Mouse (Mus musculus) midbrain, embryonic 13.5 days (tissue): ENCODE data around the gene Gm28729. TPM values are rescaled to one million over a fixed set of nuclear protein-coding genes. Genes with fewer than 3 reads are reported as not detected.
"Not testable (repeated sequence)": the region's sequence is repeated elsewhere in the genome, so short reads cannot be mapped to it uniquely, and the experiment has no call there.

ENCODE experiments used
- ATAC-seq: fragments of 200-750 bp; cut with Nextera tagmentation; 2 replicates; pipeline ENCODE4 v1.8.0; 2017; ENCODE audit warnings: mild to moderate bottlenecking, moderate TSS enrichment, moderate library complexity
- H3K27ac ChIP-seq: fragments of 300-500 bp; sonication (generic); 2 replicates; pipeline ENCODE4 v1.5.1; 2015; ENCODE audit warnings: inconsistent platforms, mild to moderate bottlenecking, moderate library complexity
- H3K27me3 ChIP-seq: fragments of 300-500 bp; sonication (generic); 2 replicates; pipeline ENCODE4 v1.6.1; 2015; ENCODE audit warnings: mild to moderate bottlenecking, inconsistent platforms
- H3K36me3 ChIP-seq: fragments of 300-500 bp; sonication (generic); 2 replicates; pipeline ENCODE4 v1.6.1; 2015; ENCODE audit warnings: mild to moderate bottlenecking, inconsistent platforms
- H3K4me1 ChIP-seq: fragments of 300-500 bp; sonication (generic); replicated peaks from 2 replicates; pipeline ENCODE4 v1.6.1; 2015; ENCODE audit warnings: inconsistent platforms
- H3K4me2 ChIP-seq: fragments of 300-500 bp; sonication (generic); replicated peaks from 2 replicates; pipeline ENCODE4 v1.6.1; 2015; ENCODE audit warnings: moderate library complexity, mild to moderate bottlenecking, inconsistent platforms
- H3K4me3 ChIP-seq: fragments of 300-500 bp; sonication (generic); replicated peaks from 2 replicates; pipeline ENCODE4 v1.5.1; 2015; ENCODE audit warnings: mild to moderate bottlenecking, inconsistent platforms
- H3K9ac ChIP-seq: fragments of 300-500 bp; sonication (generic); replicated peaks from 2 replicates; pipeline ENCODE4 v1.6.1; 2015; ENCODE audit warnings: mild to moderate bottlenecking, inconsistent platforms
- H3K9me3 ChIP-seq: fragments of 300-500 bp; sonication (generic); 2 replicates; pipeline ENCODE4 v1.6.1; 2016; ENCODE audit warnings: mild to moderate bottlenecking, inconsistent platforms
- WGBS: fragments of 180-500 bp; shearing (Covaris S2); methylation state at CpG from one replicate; pipeline ENCODE4 v1.1.7; 2015; 5-methylcytosine and 5-hydroxymethylcytosine counted together
- polyA plus RNA-seq: library from polyadenylated mRNA; unstranded; fragments of >200 nt; fragmentation: Nextera tagmentation; extraction: Ambion mirVana; gene quantifications from 2 replicates; pipeline ENCODE4 v1.2.1, GENCODE M21; 2015

The Gm28729 gene
- polyA plus RNA-seq, 1 experiment from 2014 or later, result not detected

DNA sequence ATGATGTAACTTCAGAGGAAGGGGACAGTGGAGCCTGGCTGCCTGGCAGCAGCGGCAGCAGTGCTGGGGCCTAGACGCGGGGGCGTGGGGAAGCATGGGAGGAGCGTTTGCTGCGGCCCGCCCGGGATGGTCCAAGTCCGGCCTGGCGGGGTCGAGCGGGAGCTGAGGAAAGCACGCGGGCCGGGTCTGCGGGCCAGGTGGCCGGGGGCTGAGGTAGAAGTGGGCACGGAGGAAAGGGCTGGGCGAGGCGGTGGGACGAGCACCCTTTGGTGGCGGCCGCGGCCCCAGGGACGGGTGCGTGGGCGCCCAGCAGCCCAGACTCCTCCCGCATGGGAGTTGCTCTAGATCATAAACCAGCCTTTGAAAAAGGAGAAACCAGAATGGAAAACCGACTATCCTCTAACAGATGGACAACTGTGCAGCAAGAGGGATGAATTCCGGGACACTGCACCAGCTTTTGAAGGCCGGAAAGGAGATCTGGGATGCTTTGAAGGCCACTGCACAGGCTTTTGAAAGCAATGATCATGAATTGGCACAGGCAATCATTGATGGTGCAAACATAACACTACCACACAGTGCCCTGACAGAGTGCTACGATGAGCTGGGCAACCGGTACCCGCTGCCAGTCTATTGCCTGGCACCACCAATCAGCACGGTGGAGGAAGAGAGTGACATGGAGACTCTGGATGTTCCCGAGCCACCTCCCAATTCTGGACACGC lies 12.0 kb upstream of the Gm28729 start:
- no peaks in the 10 kb centered on the region for H3K27me3 ChIP-seq
- H3K36me3 ChIP-seq, result peaks cover 8% of the 10 kb centered on the region; the same call in 1 of the 2 replicates
- no peak overlapping the region for H3K27ac ChIP-seq
- peak overlapping the region; percentile 55 for H3K4me2 ChIP-seq
- peak overlapping the region; percentile 57 for H3K9ac ChIP-seq
- peak overlapping the region; percentile 29 for H3K4me3 ChIP-seq
- H3K4me1 ChIP-seq, result peaks cover 11% of the 10 kb centered on the region
- 34% methylated on average over 37 of the region's 37 CpGs for WGBS
- no peaks in the 10 kb centered on the region for H3K9me3 ChIP-seq
- ATAC-seq, result peak; percentile 80

DNA sequence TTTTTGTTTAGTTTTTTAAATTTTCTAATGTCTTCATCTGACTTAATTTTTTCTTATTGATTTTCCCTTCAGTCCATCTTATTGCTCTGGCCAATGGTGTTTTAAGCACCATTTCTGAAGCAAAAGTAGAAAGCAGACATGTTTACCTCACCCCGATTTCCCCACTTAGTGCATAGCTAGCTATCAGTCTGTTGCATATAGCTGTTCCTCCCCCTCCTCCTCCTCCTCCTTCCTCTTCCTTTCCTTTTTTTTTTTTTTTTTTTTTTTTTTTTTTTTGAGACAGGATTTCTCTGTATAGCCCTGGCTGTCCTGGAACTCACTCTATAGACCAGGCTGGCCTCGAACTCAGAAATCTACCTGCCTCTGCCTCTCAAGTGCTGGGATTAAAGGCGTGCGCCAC lies 11.0 kb upstream of the Gm28729 start:
- H3K4me1 ChIP-seq, result peaks cover 11% of the 10 kb centered on the region
- H3K4me2 ChIP-seq, H3K36me3 ChIP-seq, H3K27ac ChIP-seq, H3K4me3 ChIP-seq, ATAC-seq, H3K9ac ChIP-seq, H3K9me3 ChIP-seq, H3K27me3 ChIP-seq: not testable (repeated sequence)
- 94% methylated on average over 4 of the region's 4 CpGs for WGBS

DNA sequence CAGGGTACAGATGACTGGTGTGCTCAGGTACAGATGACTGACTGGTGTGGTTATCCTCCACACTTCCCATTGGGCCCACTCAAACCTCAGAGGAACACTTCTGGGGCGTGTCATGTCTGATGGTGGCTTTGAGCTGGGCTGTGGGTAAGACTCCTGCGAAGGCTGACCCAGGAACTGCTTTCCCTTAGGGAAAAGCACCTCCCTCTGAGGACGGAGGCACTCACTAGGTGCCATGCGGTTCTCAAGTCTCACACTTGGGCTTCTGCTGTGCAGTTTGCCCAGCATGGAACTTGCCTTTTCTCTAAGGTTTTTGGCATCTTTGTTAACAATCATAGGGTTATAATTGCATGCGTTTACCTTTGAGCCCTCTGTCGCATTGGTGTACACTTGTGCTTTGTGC lies 10.4 kb upstream of the Gm28729 start:
- Histone ChIP-seq H3K27me3 (no peaks in the 10 kb centered on the region), H3K4me2 (no peak overlapping the region), H3K4me1 (peaks cover 11% of the 10 kb centered on the region), H3K9me3 (no peaks in the 10 kb centered on the region), H3K36me3 (no peaks in the 10 kb centered on the region), H3K27ac (no peak overlapping the region), H3K4me3 (no peak overlapping the region), H3K9ac (no peak overlapping the region)
- ATAC-seq, result no peak
- 89% methylated on average over 6 of the region's 6 CpGs for WGBS

DNA sequence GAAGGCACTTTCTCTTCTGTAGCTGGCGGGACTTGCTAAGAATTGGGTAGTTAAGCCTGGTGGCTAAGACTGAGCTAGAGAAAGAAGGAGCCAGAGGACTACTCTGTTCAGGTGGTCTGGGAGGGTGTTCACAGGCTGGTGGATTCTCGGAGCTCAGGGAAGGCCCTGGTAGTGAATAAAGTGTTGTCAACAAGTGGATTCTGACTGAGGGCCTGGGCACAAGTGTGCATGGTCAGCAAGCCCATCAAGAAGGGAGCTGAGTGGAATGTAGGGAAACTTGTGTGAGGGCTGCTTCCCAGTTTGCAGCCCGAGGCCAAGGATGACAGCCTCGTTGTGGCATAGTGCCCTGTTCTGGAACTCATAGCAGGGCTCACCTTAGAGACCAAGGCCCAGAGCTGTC lies 9.2 kb upstream of the Gm28729 start:
- H3K9me3 ChIP-seq, result no peaks in the 10 kb centered on the region
- H3K4me2 ChIP-seq, result no peak overlapping the region
- H3K27ac ChIP-seq, result no peak overlapping the region
- no peaks in the 10 kb centered on the region for H3K27me3 ChIP-seq
- H3K9ac ChIP-seq, result no peak overlapping the region
- peaks cover 11% of the 10 kb centered on the region for H3K4me1 ChIP-seq
- WGBS, result 94% methylated on average over 4 of the region's 4 CpGs
- H3K4me3 ChIP-seq, result no peak overlapping the region
- H3K36me3 ChIP-seq, result no peaks in the 10 kb centered on the region
- no peak for ATAC-seq

DNA sequence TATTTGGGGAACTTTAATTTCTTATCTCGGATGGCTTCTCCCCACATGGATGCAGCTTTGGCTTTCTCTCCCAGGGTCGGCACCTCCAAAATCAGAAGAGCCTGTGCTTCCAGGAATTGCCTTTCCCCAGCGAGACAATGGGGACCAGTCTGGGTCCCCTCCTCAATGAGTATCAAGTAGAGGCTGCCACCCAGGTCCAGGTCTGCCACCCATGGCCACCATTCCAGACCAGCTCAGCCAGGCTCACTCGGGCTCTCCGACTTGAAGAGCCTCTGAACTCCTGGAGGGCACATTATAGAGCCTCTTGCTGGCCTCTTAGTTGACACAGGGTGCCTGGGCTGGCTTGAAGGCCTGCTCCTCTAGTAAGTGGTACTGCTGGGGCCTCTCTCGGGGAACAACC lies 8.4 kb upstream of the Gm28729 start:
- no peak overlapping the region for H3K9ac ChIP-seq
- H3K27ac ChIP-seq, result no peak overlapping the region
- H3K4me1 ChIP-seq, result peaks cover 11% of the 10 kb centered on the region
- no peaks in the 10 kb centered on the region for H3K27me3 ChIP-seq
- 84% methylated on average over 6 of the region's 6 CpGs for WGBS
- no peak overlapping the region for H3K4me2 ChIP-seq
- ATAC-seq, result no peak
- no peak overlapping the region for H3K4me3 ChIP-seq
- H3K36me3 ChIP-seq, result no peaks in the 10 kb centered on the region
- H3K9me3 ChIP-seq, result no peaks in the 10 kb centered on the region

DNA sequence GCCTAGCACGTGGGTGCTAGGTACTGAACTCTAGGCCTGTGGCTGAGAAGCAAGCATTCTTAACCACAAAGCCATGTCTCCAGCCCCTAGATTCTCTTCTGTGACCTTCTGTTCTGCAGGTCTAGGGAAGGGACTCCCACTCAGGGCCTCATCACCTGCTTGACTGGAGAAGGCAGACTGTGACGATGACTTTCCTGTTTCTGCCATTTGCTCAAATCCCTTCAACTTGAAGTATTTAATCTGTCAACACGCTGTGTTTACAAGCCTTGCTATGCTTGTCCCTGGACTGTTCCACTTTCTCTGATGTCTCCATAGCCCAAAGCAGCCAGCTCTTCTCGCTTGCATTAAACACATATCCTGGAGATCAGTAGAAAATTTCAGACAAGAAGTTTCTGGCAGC lies 7.5 kb upstream of the Gm28729 start:
- H3K9me3 ChIP-seq, result no peaks in the 10 kb centered on the region
- no peaks in the 10 kb centered on the region for H3K27me3 ChIP-seq
- H3K4me2 ChIP-seq, result no peak overlapping the region
- H3K4me1 ChIP-seq, result peaks cover 10% of the 10 kb centered on the region
- H3K4me3 ChIP-seq, result no peak overlapping the region
- no peak overlapping the region for H3K27ac ChIP-seq
- no peak overlapping the region for H3K9ac ChIP-seq
- no peak for ATAC-seq
- no peaks in the 10 kb centered on the region for H3K36me3 ChIP-seq
- WGBS, result 80% methylated on average over 4 of the region's 4 CpGs

DNA sequence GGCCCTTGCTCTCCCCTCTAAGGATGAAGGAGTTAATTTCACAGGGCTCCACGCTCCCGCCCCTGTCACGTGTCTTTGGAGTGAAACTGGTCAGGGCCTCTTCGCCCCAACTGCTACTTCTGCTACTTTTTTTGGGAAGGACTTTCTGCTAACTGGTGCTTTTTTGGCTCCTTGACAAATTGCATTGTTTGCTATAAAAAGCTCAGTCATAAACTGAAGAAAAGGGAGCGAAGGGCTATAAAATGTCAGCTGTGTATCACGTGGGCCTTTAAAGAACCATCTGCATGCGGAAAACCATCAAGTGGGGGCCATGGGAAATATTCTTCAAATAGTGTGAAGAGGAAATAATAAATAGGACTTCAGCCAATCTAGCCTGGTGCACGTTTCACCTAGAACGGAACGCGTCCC lies 5.6 kb upstream of the Gm28729 start:
- Histone ChIP-seq H3K4me2 (no peak overlapping the region), H3K4me1 (no peaks in the 10 kb centered on the region; the same call in 1 of the 2 replicates), H3K9me3 (no peaks in the 10 kb centered on the region), H3K36me3 (no peaks in the 10 kb centered on the region), H3K4me3 (no peak overlapping the region), H3K9ac (no peak overlapping the region), H3K27me3 (no peaks in the 10 kb centered on the region), H3K27ac (no peak overlapping the region)
- no peak for ATAC-seq
- 64% methylated on average over 11 of the region's 11 CpGs for WGBS

DNA sequence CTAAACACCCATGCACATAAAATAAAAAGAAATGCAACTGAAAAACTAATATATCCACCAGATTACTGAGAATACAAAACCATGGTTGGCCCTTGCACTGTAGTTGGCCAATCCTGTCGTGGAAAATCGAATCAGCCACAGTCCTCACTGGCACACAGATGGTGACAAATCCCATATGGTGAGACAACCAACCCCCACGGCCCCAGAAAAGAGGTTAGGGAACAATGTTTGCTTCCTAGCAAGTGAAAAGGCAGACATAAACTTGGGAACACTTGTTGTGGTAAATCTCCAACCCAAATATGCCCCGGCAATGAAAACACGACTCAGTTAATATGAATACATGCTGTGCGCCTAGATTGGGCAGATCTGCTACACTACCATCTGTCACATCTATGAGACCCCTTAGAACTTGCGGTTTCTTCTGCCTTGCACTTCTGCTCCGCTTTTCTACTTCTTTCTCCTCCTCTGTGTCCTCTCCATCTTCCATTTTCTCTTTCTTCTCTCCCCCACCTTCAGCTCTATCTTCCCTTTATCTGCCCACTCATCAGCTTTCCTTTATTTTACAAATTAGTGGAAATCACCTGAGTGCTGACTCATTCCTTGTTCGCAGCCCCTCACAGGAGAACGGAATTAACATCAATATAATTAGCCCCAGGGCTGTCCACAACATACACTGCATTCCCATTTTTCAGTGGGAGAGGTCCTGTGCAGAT lies 5.1 kb upstream of the Gm28729 start:
- H3K27ac ChIP-seq, result no peak overlapping the region
- H3K9ac ChIP-seq, result no peak overlapping the region
- no peak overlapping the region for H3K4me2 ChIP-seq
- peaks cover 3% of the 10 kb centered on the region; the same call in 1 of the 2 replicates for H3K4me1 ChIP-seq
- H3K36me3 ChIP-seq, result no peaks in the 10 kb centered on the region
- no peak for ATAC-seq
- H3K4me3 ChIP-seq, result no peak overlapping the region
- no peaks in the 10 kb centered on the region for H3K27me3 ChIP-seq
- WGBS, result 65% methylated on average over 10 of the region's 10 CpGs
- no peaks in the 10 kb centered on the region for H3K9me3 ChIP-seq

DNA sequence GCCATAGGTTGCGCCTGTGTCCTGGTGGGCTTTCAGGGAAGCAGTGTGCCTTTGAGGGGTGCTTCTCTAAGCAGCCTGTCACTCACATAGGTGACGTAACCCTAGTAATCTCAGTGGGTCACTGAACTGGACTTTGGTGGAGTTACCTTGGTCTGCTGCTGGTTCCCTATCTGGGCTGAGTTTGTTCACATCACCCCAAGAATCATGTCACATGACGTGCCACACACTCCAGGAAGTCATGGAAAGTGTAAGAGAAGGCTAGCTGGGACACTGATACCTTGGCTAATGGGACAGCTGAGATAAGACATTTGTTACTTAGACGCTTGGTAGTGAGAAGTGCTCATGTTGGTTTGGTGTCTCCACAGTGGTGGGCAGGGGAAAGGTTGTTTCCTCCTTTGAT lies 947 bp upstream of the Gm28729 start:
- Histone ChIP-seq H3K9ac (no peak overlapping the region), H3K27me3 (no peaks in the 10 kb centered on the region), H3K9me3 (no peaks in the 10 kb centered on the region), H3K36me3 (no peaks in the 10 kb centered on the region), H3K4me3 (no peak overlapping the region), H3K27ac (no peak overlapping the region), H3K4me2 (no peak overlapping the region), H3K4me1 (peaks cover 6% of the 10 kb centered on the region; the same call in 1 of the 2 replicates)
- ATAC-seq, result no peak
- WGBS, result 81% methylated on average over 4 of the region's 4 CpGs

DNA sequence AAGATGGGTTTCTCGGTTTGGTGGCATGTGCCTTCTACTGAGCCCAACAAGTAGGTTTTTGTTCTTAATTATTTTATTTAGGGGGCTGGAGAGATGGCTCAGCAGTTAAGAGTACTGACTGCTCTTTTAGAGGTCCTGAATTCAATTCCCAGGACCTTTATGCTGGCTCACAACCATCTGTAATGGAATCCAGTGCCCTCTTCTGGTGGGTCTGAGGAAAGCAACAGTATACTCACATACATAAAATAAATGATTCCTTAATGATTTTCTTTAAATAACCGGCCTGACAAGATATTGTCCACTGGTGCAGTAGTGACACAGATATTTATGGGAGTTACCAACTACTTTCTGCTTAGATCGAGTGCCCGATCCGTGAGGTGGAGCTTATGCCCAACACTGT lies 1.9 kb downstream of the Gm28729 start:
- no peaks in the 10 kb centered on the region for H3K9me3 ChIP-seq
- H3K4me2 ChIP-seq, result no peak overlapping the region
- no peaks in the 10 kb centered on the region for H3K27me3 ChIP-seq
- no peak overlapping the region for H3K9ac ChIP-seq
- no peak overlapping the region for H3K27ac ChIP-seq
- peaks cover 6% of the 10 kb centered on the region; the same call in 1 of the 2 replicates for H3K4me1 ChIP-seq
- ATAC-seq, result no peak
- no peak overlapping the region for H3K4me3 ChIP-seq
- no peaks in the 10 kb centered on the region for H3K36me3 ChIP-seq
- 89% methylated on average over 5 of the region's 5 CpGs for WGBS

DNA sequence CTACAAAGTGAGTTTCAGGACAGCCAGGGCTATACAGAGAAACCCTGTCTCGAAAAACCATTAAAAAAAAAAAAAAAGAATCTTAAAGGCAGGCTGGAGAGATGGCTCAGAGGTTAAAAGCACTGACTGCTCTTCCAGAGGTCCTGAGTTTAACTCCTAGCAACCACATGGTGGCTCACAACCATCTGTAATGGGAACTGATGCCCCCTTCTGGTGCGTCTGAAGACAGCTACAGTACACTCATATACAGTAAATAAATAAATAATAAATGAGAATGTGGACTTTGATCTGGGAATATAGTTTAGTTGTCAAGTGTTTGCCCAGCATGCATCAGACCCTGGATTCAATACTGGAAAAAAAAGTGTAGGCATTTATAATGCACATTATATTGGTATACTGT lies 3.5 kb downstream of the Gm28729 start:
- H3K9ac ChIP-seq, H3K9me3 ChIP-seq, H3K27ac ChIP-seq, H3K4me1 ChIP-seq, H3K36me3 ChIP-seq, H3K4me3 ChIP-seq, H3K27me3 ChIP-seq, ATAC-seq, H3K4me2 ChIP-seq: not testable (repeated sequence)
- WGBS, result 86% methylated on average over 2 of the region's 2 CpGs

DNA sequence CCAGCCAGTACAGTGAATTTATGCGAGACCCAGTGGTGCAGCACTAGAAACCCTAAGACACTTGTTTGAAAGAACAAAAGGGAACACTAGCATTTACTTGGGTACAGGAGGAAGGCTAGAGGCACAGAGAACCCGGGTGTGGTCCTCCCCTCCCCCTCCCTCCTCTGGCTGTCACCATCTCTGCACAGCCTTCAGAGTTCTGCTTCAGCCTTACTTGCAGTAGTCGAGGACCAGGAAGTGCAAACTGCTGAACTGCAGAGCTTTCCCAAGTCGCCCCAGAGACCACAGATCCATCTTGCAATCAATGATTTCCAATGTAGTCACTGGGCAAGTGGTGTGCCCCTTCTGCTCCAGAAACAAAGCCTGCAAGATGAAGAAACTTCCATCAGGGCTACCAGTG lies 7.6 kb downstream of the Gm28729 start:
- Histone ChIP-seq H3K9me3 (no peaks in the 10 kb centered on the region), H3K9ac (no peak overlapping the region), H3K4me2 (no peak overlapping the region), H3K27me3 (no peaks in the 10 kb centered on the region), H3K4me3 (no peak overlapping the region), H3K4me1 (no peaks in the 10 kb centered on the region), H3K36me3 (no peaks in the 10 kb centered on the region), H3K27ac (no peak overlapping the region)
- ATAC-seq, result no peak
- 46% methylated on average over 4 of the region's 4 CpGs for WGBS
